Mouse (Mus musculus): ENCODE data around the gene Usp26. TPM values are rescaled to one million over a fixed set of nuclear protein-coding genes. Genes with fewer than 3 reads are reported as not detected.

Usp26 gene
- total RNA-seq (2017): not detected in 2 replicates

DNA sequence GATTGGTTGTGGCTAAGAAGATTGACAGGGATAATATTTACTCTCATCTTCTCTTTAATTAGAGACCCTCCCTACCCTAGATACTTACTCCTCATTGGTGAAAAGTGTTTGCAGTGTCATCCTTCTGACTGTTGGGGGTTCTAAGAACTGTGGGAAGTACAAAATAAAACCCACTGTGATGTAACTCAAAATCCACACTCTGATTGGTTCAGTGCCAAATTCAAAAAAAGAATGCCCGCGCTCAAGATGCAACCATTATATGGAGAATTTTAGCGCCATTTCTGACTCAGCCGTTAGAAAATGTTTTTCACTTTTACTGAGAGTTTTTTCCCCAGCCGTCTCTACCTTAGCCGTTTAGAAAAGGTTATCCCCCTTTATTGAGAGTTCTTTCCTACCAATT, at the start of gene Usp26:
TSS of gene Usp26 (minus strand) at position 101 of the 400 bp plus-strand sequence.
- no peak for ATAC-seq (ENCODE audit: extremely low read depth, insufficient number of reproducible peaks, low FRiP score, poor library complexity, severe bottlenecking)

GRCm38 (mm10) chrX:51814466-51815247, 13.6 kb upstream of the Usp26 start:
- ATAC-seq (ENCODE audit: extremely low read depth, insufficient number of reproducible peaks, low FRiP score, poor library complexity, severe bottlenecking): no peak

GRCm38 (mm10) chrX:51767457-51767856, 33.6 kb downstream of the Usp26 start:
- no peak for ATAC-seq (ENCODE audit: extremely low read depth, insufficient number of reproducible peaks, low FRiP score, poor library complexity, severe bottlenecking)

DNA sequence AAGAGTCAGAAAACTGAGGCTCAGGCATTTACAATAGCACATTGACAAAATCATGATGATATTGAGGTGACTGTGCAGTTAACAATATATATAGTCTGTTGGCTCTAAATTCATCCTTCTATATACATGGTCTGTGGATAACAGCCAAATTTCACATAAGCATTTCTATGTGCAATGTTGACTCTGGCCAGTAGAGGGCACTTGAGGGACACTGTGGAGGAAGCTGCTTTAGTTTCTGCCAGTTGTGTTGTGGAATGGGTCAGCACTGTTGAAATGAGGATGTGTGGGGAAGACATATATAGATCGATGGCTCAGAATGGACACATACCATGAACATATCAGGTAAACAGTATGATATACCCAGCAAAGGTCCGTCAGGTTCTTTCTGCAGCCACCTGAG, 64.6 kb downstream of the Usp26 start:
- ATAC-seq (ENCODE audit: extremely low read depth, insufficient number of reproducible peaks, low FRiP score, poor library complexity, severe bottlenecking): no peak

- ATAC-seq (ENCODE audit: extremely low read depth, insufficient number of reproducible peaks, low FRiP score, poor library complexity, severe bottlenecking): no peak
These were observed 86.8 kb downstream of the Usp26 start for GRCm38 (mm10) chrX:51714086-51714745.

GRCm38 (mm10) chrX:51712996-51713395, 88.0 kb downstream of the Usp26 start:
- ATAC-seq (ENCODE audit: extremely low read depth, insufficient number of reproducible peaks, low FRiP score, poor library complexity, severe bottlenecking): no peak

Other genes with a start within 250 kb of the Usp26 start
- not detected in 2 replicates for gene Hs6st2, start 119.4 kb downstream of the Usp26 start, total RNA-seq (2017)
- gene 1700080O16Rik, start 171.5 kb upstream of the Usp26 start, total RNA-seq (2017): not detected in 2 replicates

All from neutrophil, adult 5-6 weeks (primary cell).